Comparison of ENCODE assay signal across 9 mouse cellular contexts in the genomic region with DNA sequence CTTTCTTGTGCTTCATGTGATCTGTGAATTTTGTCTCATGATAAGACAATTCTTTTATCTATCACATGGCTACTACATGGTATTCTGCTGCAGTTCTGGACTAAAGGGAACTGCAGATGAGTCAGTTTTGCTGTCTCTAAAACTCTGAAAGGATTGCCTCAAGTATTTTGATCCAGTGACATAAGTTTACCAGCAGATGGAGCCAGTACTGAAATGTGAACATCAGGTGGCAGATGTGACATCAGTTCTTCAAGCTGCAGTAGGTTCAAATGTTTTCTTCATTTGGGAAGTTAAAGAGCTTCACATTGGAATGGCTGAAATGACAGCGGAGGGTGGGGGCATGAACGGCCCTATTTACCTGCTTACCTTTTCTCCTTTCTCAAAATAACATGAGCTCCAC.
DNase-seq lines count a peak whose midpoint lies in the region; TF ChIP-seq lines count a peak whose summit lies in the region.
"Had no signal": no experiment of that assay in that cellular context is flagged by ENCODE, and none has a peak within 500 bp of the region (broad histone marks: within the 10 kb centered on the region; RNA-seq: fewer than 3 reads in every experiment).

No protein-coding gene starts in this region.

- no peak overlapping the region for H3K27ac ChIP-seq in thymus, adult 2 months (ENCODE audit: control insufficient read depth, insufficient read depth, low read length)

- 69% methylated on average over 2 of the region's 2 CpGs for WGBS in thymus, adult 2 months

- intact Hi-C loops in heart, postnatal 10 days (cut with DNase I): loop anchor here (5.0 kb wide), 1 partner anchor 168 kb away; a partner anchor contains a TSS
- intact Hi-C loops in heart, postnatal 36 days (cut with DNase I): no loop called here
- intact Hi-C loops in left cerebral cortex, postnatal 10 days (cut with DNase I): no loop called here

- H3K4me3 ChIP-seq in thymus, adult 2 months (ENCODE audit: control insufficient read depth, insufficient read depth, low read length): no peak overlapping the region

- DNase-seq in heart, postnatal 10 days: peak; percentile 20 to 38
- DNase-seq in heart, postnatal 36 days: no peak
- peak; percentile 8 for DNase-seq in thymus, adult 2 months
- DNase-seq in thymus, adult 18-20 months: no peak
- DNase-seq in embryo, embryonic 10.5 days (ENCODE audit: low spot score): peak; percentile 43
- no peak for DNase-seq in urinary bladder, adult 18-20 months (ENCODE audit: low spot score in 2 of 2)
- no peak for DNase-seq in layer of hippocampus, postnatal 25 days (ENCODE audit: extremely low spot score in 1 of 2, low spot score in 1 of 2)
- no peak for DNase-seq in left cerebral cortex, postnatal 10 days (ENCODE audit: extremely low spot score in 1 of 2, low spot score in 2 of 2)
- DNase-seq: right cerebral cortex, postnatal 4 days had no signal

- H3K36me3 ChIP-seq in thymus, adult 2 months (ENCODE audit: control insufficient read depth, insufficient read depth, low read length): no peaks in the 10 kb centered on the region

- TF ChIP-seq CTCF in thymus, adult 2 months (IDR thresholded peaks at IDR 0.05; ENCODE audit: borderline replicate concordance, control insufficient read depth, extremely low read depth, insufficient read depth, low read length, poor library complexity): no peak

- no peaks in the 10 kb centered on the region for H3K27me3 ChIP-seq in thymus, adult 2 months (ENCODE audit: control insufficient read depth, insufficient read depth, low read length)

- no peak for TF ChIP-seq POLR2A in thymus, adult 2 months (IDR thresholded peaks at IDR 0.05; ENCODE audit: control insufficient read depth, extremely low read depth, insufficient read depth, low read length, poor library complexity)

- no peaks in the 10 kb centered on the region for H3K4me1 ChIP-seq in thymus, adult 2 months (replicated peaks; ENCODE audit: control insufficient read depth, insufficient read depth, low read length)

Comparison
In these comparisons a context has a peak if more than half of its experiments do, and no peak if none do; other contexts are left out.
1. DNase-seq: peak in heart, postnatal 10 days (2 of 2), thymus, adult 2 months (single experiment) and embryo, embryonic 10.5 days (single experiment); none in heart, postnatal 36 days (0 of 2), thymus, adult 18-20 months (0 of 2), urinary bladder, adult 18-20 months (0 of 2), layer of hippocampus, postnatal 25 days (0 of 2) and left cerebral cortex, postnatal 10 days (0 of 2).